Mouse (Mus musculus) lung, adult 2 months (tissue): Measurements from ENCODE around the gene Acox2.

Experiments used
- CTCF ChIP-seq: fragments of 200-500 bp; IDR thresholded peaks from 2 replicates; pipeline ENCODE4 v1.5.1; 2011; ENCODE audit warnings: mild to moderate bottlenecking, low read length, control low read depth; ENCODE audit not compliant: insufficient read depth
- POLR2A ChIP-seq: fragments of 200-500 bp; IDR thresholded peaks from 2 replicates; pipeline ENCODE4 v1.6.1; 2011; ENCODE audit warnings: low read depth, mild to moderate bottlenecking, control low read depth, low read length, borderline replicate concordance; ENCODE audit errors: extremely low read depth

DNA sequence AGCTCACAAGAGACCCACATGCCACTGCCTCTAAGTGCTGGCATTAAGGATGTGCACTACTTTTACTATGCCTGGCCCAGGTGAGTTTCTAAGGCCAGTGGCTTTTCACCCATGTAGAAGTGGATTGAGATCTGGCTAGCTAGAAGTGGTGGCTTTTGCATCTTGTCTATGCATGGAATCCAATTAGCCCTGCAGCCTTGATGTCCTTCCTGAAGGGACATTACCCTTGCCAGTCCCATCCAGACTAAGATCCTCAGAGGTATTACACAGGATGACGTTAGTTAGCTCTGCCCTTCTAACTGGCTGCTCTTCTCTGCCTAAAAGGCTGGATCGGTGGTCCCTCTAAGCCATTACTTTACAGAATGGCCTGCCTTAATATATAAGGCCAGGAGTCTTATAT, 46.2 kb downstream of the Acox2 start:
- TF ChIP-seq POLR2A (no peak), CTCF (no peak)
